Mouse (Mus musculus) kidney, adult 2 months (tissue): ENCODE results near the gene Gabbr1.
A peak's percentile ranks its signal among the peaks of the same experiment; 100 is the strongest.

Experiments used
- CTCF ChIP-seq: fragments of 200-500 bp; conservative IDR thresholded peaks from 2 replicates; pipeline ENCODE4 v1.5.1; 2011; ENCODE audit warnings: low read depth, mild to moderate bottlenecking, control low read depth, low read length, moderate library complexity, mixed read lengths; ENCODE audit not compliant: insufficient read depth, insufficient read length
- POLR2A ChIP-seq: fragments of 200-500 bp; IDR thresholded peaks from one replicate; pipeline ENCODE4 v1.6.1; 2011; ENCODE audit warnings: low read depth, low read length, control low read depth

GRCm38 (mm10) chr17:37050399-37050798, 4.6 kb downstream of the Gabbr1 start:
- peak; percentile 52 for TF ChIP-seq POLR2A
- no peak for TF ChIP-seq CTCF
